Mouse (Mus musculus) neural tube, embryonic 12.5 days (tissue): ENCODE measurements around the gene Bbs9. TPM values are rescaled to one million over a fixed set of nuclear protein-coding genes. Genes with fewer than 3 reads are reported as not detected.

Experiments used
- ATAC-seq: fragments of 200-750 bp; cut with Nextera tagmentation; 2 replicates; pipeline ENCODE4 v1.8.0; 2017; ENCODE audit warnings: low read depth, mild to moderate bottlenecking, moderate TSS enrichment, moderate library complexity; ENCODE audit not compliant: low FRiP score
- H3K27ac ChIP-seq: fragments of 300-500 bp; sonication (generic); 2 replicates; pipeline ENCODE4 v1.5.1; 2016
- H3K27me3 ChIP-seq: fragments of 300-500 bp; sonication (generic); replicated peaks from 2 replicates; pipeline ENCODE4 v1.6.1; 2016; ENCODE audit warnings: mild to moderate bottlenecking
- H3K36me3 ChIP-seq: fragments of 300-500 bp; sonication (generic); 2 replicates; pipeline ENCODE4 v1.6.1; 2016; ENCODE audit warnings: mild to moderate bottlenecking
- H3K4me1 ChIP-seq: fragments of 300-500 bp; sonication (generic); 2 replicates; pipeline ENCODE4 v1.6.1; 2016
- H3K4me2 ChIP-seq: fragments of 300-500 bp; sonication (generic); replicated peaks from 2 replicates; pipeline ENCODE4 v1.6.1; 2016; ENCODE audit warnings: mild to moderate bottlenecking
- H3K4me3 ChIP-seq: fragments of 300-500 bp; sonication (generic); 2 replicates; pipeline ENCODE4 v1.5.1; 2016
- H3K9ac ChIP-seq: fragments of 300-500 bp; sonication (generic); 2 replicates; pipeline ENCODE4 v1.6.1; 2016; ENCODE audit warnings: mild to moderate bottlenecking
- H3K9me3 ChIP-seq: fragments of 300-500 bp; sonication (generic); 2 replicates; pipeline ENCODE4 v1.6.1; 2016; ENCODE audit warnings: mild to moderate bottlenecking
- WGBS: fragments of 180-500 bp; shearing (Covaris S2); methylation state at CpG from one replicate; pipeline ENCODE4 v1.1.7; 2016; 5-methylcytosine and 5-hydroxymethylcytosine counted together
- polyA plus RNA-seq: library from polyadenylated mRNA; unstranded; fragments of >200 nt; fragmentation: Nextera tagmentation; extraction: Ambion mirVana; gene quantifications from 2 replicates; pipeline ENCODE4 v1.2.1, GENCODE M21; 2016

The Bbs9 gene
- polyA plus RNA-seq, 1 experiment from 2014 or later = 18.5 TPM

- WGBS = 83% methylated on average over 6 of the region's 6 CpGs
- Histone ChIP-seq H3K9me3 (no peaks in the 10 kb centered on the region), H3K27ac (no peak overlapping the region), H3K4me1 (no peaks in the 10 kb centered on the region), H3K4me2 (no peak overlapping the region), H3K9ac (no peak overlapping the region), H3K36me3 (no peaks in the 10 kb centered on the region), H3K27me3 (no peaks in the 10 kb centered on the region), H3K4me3 (no peak overlapping the region)
- no peak for ATAC-seq
These were observed 278.7 kb downstream of the Bbs9 start for GRCm38 (mm10) chr9:22754081-22754672.

DNA sequence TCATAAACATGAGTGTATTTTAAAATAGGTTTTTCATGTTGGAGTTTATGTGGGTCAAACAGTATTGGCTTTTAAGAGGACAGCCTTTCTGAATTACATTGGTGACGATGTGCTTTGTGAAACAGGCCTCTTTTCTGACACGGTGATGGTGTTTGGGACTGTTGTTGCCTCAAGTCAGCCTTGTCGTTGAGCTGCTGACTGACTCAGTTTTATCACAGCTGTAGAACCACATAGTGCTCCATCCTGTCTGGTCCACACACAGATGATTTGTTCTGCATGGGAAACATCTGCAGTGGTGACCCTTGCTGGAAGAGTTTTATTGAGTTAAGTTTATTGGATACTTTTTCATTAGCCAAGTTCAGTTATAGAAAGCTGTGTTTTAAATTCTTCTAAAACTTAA, 283.0 kb downstream of the Bbs9 start:
- Histone ChIP-seq H3K4me3 (no peak overlapping the region), H3K4me2 (no peak overlapping the region), H3K36me3 (no peaks in the 10 kb centered on the region), H3K27me3 (no peaks in the 10 kb centered on the region), H3K4me1 (no peaks in the 10 kb centered on the region), H3K9me3 (no peaks in the 10 kb centered on the region), H3K9ac (no peak overlapping the region), H3K27ac (no peak overlapping the region)
- WGBS = 71% methylated on average over 3 of the region's 3 CpGs
- ATAC-seq = no peak

- Histone ChIP-seq H3K27ac (no peak overlapping the region), H3K4me1 (no peaks in the 10 kb centered on the region), H3K9ac (no peak overlapping the region), H3K4me3 (no peak overlapping the region), H3K36me3 (no peaks in the 10 kb centered on the region), H3K9me3 (no peaks in the 10 kb centered on the region), H3K4me2 (no peak overlapping the region), H3K27me3 (no peaks in the 10 kb centered on the region)
- WGBS = 66% methylated on average over 3 of the region's 3 CpGs
- ATAC-seq = no peak
These were observed 283.7 kb downstream of the Bbs9 start for GRCm38 (mm10) chr9:22759241-22759640.

DNA sequence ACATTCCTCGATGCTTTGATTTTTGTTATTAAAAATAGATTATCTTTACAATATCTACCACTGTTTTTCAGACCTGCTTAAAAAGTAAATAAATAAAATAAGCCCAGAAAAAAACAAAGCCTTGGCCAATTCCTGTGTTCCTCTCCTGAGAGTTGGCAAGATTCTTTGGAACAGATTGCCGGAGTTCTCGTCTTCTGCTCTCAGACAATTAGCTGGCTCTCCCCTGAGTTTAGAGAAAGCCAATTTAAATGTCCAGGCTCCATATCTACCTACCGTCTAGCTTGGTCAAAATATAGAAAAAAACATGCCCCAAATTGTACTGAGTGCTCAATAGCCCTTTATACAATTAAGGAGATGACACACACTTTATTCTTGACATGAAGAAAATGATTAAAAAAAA, 284.9 kb downstream of the Bbs9 start:
- Histone ChIP-seq H3K9me3 (no peaks in the 10 kb centered on the region), H3K4me2 (no peak overlapping the region), H3K4me1 (no peaks in the 10 kb centered on the region), H3K9ac (no peak overlapping the region), H3K4me3 (no peak overlapping the region), H3K27ac (no peak overlapping the region), H3K27me3 (no peaks in the 10 kb centered on the region), H3K36me3 (no peaks in the 10 kb centered on the region)
- no peak for ATAC-seq
- WGBS = 86% methylated on average over 4 of the region's 4 CpGs

DNA sequence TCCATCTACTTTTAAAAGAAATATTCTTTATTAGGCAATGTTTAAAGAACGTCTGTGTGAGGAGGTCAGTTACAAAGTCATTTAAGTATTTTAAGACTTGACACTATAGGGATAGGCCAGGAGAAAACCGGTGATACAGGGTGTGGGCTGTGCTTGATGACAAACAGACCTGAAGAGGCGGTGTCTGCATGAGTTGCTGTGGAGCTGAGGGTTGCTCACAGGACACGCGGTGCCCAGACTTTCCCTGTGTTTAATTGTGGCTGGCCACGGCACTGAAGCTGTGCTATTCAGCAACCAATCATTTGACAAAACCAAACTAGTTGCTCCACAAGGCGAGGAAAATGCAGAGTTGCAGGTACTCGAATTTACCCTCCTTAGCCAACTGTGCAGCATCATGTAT, 286.0 kb downstream of the Bbs9 start:
- H3K4me2 ChIP-seq = no peak overlapping the region
- no peak overlapping the region for H3K9ac ChIP-seq
- WGBS = 89% methylated on average over 8 of the region's 8 CpGs
- H3K4me1 ChIP-seq = no peaks in the 10 kb centered on the region
- H3K27me3 ChIP-seq = no peaks in the 10 kb centered on the region
- H3K36me3 ChIP-seq = no peaks in the 10 kb centered on the region
- H3K27ac ChIP-seq = no peak overlapping the region
- no peak for ATAC-seq
- H3K4me3 ChIP-seq = no peak overlapping the region
- H3K9me3 ChIP-seq = no peaks in the 10 kb centered on the region

DNA sequence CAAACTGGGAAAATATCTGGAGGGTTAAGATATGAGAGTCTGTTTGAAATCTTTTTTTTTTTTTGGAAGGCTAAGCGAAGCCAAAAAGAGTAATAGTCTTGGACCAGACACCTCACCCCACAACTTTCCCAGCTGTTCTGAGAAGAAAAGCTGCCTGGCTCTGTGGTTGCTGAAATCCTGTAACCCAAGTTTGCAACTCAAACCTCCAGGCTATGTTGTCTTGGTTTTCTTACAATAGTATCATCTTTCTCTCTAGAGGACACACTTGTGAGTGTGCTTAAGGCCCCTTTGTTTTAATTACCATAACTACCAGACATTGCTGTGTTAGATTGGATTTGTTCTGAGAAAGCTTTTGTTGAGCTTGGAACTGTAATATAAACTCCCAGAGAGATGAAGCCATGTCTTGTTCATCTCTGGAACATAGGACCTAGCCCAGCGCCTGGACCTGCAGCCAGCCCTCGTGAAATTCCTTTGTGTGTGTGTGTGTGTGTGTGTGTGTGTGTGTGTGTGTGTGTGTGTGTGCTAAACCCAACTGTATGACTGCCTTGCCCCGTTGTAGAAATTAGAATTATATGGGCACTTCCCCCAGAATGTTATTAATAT, 290.2 kb downstream of the Bbs9 start:
- Histone ChIP-seq H3K9me3 (no peaks in the 10 kb centered on the region), H3K27ac (no peak overlapping the region), H3K36me3 (no peaks in the 10 kb centered on the region), H3K4me1 (no peaks in the 10 kb centered on the region), H3K27me3 (no peaks in the 10 kb centered on the region), H3K4me2 (no peak overlapping the region), H3K9ac (no peak overlapping the region), H3K4me3 (no peak overlapping the region)
- WGBS = 69% methylated on average over 4 of the region's 4 CpGs
- no peak for ATAC-seq

DNA sequence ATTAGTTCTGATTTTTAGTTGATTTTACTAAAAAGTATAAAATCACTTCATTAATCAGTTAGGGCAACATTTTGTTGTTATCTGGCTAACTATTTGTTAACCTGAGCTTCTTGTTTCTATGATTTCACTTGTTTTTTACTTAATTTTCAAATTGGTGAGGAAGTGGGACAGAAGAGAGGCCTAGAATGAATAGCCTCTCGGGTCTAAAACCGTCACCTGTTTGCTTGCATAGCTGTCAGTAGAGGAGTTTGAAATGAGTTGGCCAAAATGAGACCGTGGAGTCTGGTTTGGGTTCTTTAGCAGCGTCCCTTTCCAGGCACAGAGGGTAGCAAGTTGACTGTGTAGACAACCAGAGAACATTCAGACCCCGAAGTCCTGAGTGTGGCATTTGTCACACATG, 291.6 kb downstream of the Bbs9 start:
- WGBS = 90% methylated on average over 5 of the region's 5 CpGs
- H3K9ac ChIP-seq = no peak overlapping the region
- H3K9me3 ChIP-seq = no peaks in the 10 kb centered on the region

DNA sequence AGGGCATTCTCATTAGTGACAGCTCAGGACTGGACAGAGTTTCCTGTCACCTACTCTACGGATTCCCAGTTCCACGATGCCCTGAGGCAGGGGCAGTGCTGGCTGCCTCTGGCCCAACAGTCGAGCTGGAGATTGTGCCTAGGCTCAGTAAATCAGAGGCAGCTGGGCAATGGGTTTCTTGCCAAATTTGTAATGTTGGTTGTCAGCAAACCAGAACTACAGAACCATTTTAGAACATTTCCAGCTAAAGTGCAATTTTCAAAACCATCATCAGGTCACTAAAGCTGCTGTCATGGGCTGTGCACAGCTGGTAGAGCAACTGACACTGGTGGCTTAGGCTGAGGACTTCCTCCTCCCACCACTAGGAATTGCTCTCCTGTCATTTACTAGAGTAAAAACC, 292.3 kb downstream of the Bbs9 start:
- no peak overlapping the region for H3K4me3 ChIP-seq
- H3K4me2 ChIP-seq = no peak overlapping the region
- no peaks in the 10 kb centered on the region for H3K27me3 ChIP-seq
- WGBS = 71% methylated on average over 3 of the region's 3 CpGs
- no peaks in the 10 kb centered on the region for H3K9me3 ChIP-seq
- no peak for ATAC-seq
- no peaks in the 10 kb centered on the region for H3K4me1 ChIP-seq
- H3K27ac ChIP-seq = no peak overlapping the region
- no peak overlapping the region for H3K9ac ChIP-seq
- no peaks in the 10 kb centered on the region for H3K36me3 ChIP-seq

More for the DNA sequence above, 291.6 kb downstream of the Bbs9 start:
- no peaks in the 10 kb centered on the region for H3K27me3 ChIP-seq
- ATAC-seq = no peak
- H3K4me2 ChIP-seq = no peak overlapping the region
- no peaks in the 10 kb centered on the region for H3K4me1 ChIP-seq
- no peak overlapping the region for H3K4me3 ChIP-seq
- H3K36me3 ChIP-seq = no peaks in the 10 kb centered on the region
- H3K27ac ChIP-seq = no peak overlapping the region

DNA sequence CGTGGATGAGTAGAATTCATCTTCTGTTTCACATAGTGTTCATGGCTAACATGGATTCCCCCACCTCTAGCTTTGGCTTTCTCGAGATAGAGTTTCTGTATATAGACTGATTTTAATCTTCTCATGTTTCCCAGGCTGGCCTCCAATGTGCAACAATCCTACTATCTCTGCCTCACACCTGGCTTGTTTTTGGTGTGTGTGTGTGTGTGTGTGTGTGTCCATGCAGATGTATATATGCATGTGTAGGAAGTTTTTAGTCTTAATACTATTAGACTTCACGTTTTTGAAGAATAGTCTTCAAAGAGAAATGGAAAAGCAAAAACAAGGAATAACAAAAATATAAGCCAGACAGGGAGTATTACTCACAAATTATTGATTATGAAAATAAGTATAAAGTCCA, 296.3 kb downstream of the Bbs9 start:
- Histone ChIP-seq H3K4me1 (no peaks in the 10 kb centered on the region), H3K27me3 (no peaks in the 10 kb centered on the region), H3K27ac (no peak overlapping the region), H3K9me3 (no peaks in the 10 kb centered on the region), H3K4me2 (no peak overlapping the region), H3K4me3 (no peak overlapping the region), H3K36me3 (no peaks in the 10 kb centered on the region), H3K9ac (no peak overlapping the region)
- ATAC-seq = no peak
- 94% methylated on average over 3 of the region's 3 CpGs for WGBS

DNA sequence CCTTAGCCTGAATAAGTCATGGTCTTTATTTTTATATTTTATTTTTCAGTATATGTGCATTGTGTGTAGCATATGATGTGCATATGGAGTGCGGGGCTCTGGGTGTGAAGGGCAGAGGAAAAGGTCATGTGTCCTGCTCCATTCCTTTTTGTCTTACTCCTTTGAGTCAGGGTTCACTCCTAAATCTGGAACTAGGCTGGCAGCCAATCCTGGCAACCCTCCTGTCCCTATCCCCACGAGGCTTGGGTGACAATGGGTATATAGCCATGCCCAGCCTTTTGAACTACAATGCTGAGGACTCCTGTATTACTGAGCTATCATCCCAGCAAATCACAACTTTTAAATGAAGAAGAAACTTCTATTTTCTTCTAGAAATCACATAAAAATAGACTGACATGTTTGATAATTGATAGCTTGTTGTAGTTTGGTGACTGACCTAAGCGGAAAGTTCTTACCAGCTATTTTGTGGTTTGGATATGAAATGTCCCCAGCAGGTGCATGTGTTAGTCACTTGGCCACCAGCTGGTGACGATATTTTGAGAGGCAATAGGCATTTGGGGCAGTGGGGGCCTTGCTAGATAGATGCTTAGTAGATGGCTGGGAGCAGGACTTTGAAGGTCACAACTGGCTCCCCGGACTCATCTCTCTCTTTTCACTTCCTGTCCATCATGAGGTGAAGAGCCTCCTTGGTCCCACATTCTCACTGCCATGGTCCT, 300.9 kb downstream of the Bbs9 start:
- Histone ChIP-seq H3K36me3 (no peaks in the 10 kb centered on the region), H3K9ac (no peak overlapping the region), H3K27me3 (no peaks in the 10 kb centered on the region), H3K27ac (no peak overlapping the region), H3K4me3 (no peak overlapping the region), H3K4me1 (no peaks in the 10 kb centered on the region), H3K9me3 (no peaks in the 10 kb centered on the region), H3K4me2 (no peak overlapping the region)
- WGBS = 90% methylated on average over 5 of the region's 5 CpGs
- no peak for ATAC-seq

- ATAC-seq = no peak
- no peaks in the 10 kb centered on the region for H3K4me1 ChIP-seq
- 88% methylated on average over 7 of the region's 7 CpGs for WGBS
- no peak overlapping the region for H3K27ac ChIP-seq
- H3K4me2 ChIP-seq = no peak overlapping the region
- H3K9me3 ChIP-seq = no peaks in the 10 kb centered on the region
- H3K27me3 ChIP-seq = no peaks in the 10 kb centered on the region
- no peak overlapping the region for H3K4me3 ChIP-seq
- no peak overlapping the region for H3K9ac ChIP-seq
- H3K36me3 ChIP-seq = no peaks in the 10 kb centered on the region
These were observed 301.9 kb downstream of the Bbs9 start for GRCm38 (mm10) chr9:22777425-22777824.

GRCm38 (mm10) chr9:22779631-22780030, 304.1 kb downstream of the Bbs9 start:
- H3K9ac ChIP-seq = no peak overlapping the region
- H3K36me3 ChIP-seq = no peaks in the 10 kb centered on the region
- ATAC-seq = no peak
- H3K4me2 ChIP-seq = no peak overlapping the region
- 90% methylated on average over 6 of the region's 6 CpGs for WGBS
- H3K4me3 ChIP-seq = no peak overlapping the region
- no peaks in the 10 kb centered on the region for H3K27me3 ChIP-seq
- H3K4me1 ChIP-seq = no peaks in the 10 kb centered on the region
- H3K27ac ChIP-seq = no peak overlapping the region
- H3K9me3 ChIP-seq = no peaks in the 10 kb centered on the region

DNA sequence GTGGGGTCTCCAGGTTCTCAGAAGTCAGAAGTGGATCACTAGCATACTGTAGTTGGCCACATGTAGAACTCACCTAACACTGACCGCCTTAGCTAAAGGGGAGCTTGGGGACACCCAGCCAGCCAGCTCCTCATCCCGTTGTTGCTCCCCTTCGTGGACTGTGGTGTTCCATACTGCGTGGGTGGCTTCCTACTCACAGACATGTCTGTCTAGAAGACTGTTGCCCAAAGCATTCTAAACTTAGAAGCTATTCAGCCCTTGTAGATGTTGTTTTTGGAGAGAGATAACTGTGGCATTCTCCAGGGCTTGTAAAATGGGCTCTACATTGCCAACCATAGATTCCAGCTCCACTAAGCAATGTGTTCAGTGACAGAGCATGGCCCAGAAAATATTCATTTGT, 310.5 kb downstream of the Bbs9 start:
- Histone ChIP-seq H3K36me3 (no peaks in the 10 kb centered on the region), H3K27me3 (no peaks in the 10 kb centered on the region), H3K4me3 (no peak overlapping the region), H3K4me2 (no peak overlapping the region), H3K4me1 (no peaks in the 10 kb centered on the region), H3K9ac (no peak overlapping the region), H3K27ac (no peak overlapping the region), H3K9me3 (no peaks in the 10 kb centered on the region)
- 91% methylated on average over 4 of the region's 4 CpGs for WGBS
- ATAC-seq = no peak
